Mouse (Mus musculus) forebrain, embryonic 15.5 days (tissue): ENCODE results near the gene Btbd9. TPM values are rescaled to one million over a fixed set of nuclear protein-coding genes. Genes with fewer than 3 reads are reported as not detected.
"Not testable (repeated sequence)": the region's sequence is repeated elsewhere in the genome, so short reads cannot be mapped to it uniquely, and the experiment has no call there.

Experiments
- ATAC-seq: fragments of 200-750 bp; cut with Nextera tagmentation; replicated peaks from 2 replicates; pipeline ENCODE4 v1.8.0; 2017; ENCODE audit warnings: mild to moderate bottlenecking, moderate TSS enrichment, moderate library complexity
- H3K27ac ChIP-seq: fragments of 300-500 bp; sonication (generic); replicated peaks from 2 replicates; pipeline ENCODE4 v1.5.1; 2015; ENCODE audit warnings: mild to moderate bottlenecking, inconsistent platforms
- H3K27me3 ChIP-seq: fragments of 300-500 bp; sonication (generic); 2 replicates; pipeline ENCODE4 v1.6.1; 2015; ENCODE audit warnings: inconsistent platforms
- H3K36me3 ChIP-seq: fragments of 300-500 bp; sonication (generic); 2 replicates; pipeline ENCODE4 v1.6.1; 2015; ENCODE audit warnings: mild to moderate bottlenecking, inconsistent platforms
- H3K4me1 ChIP-seq: fragments of 300-500 bp; sonication (generic); 2 replicates; pipeline ENCODE4 v1.6.1; 2015; ENCODE audit warnings: inconsistent platforms
- H3K4me2 ChIP-seq: fragments of 300-500 bp; sonication (generic); replicated peaks from 2 replicates; pipeline ENCODE4 v1.6.1; 2015; ENCODE audit warnings: mild to moderate bottlenecking, inconsistent platforms
- H3K4me3 ChIP-seq: fragments of 300-500 bp; sonication (generic); 2 replicates; pipeline ENCODE4 v1.5.1; 2015; ENCODE audit warnings: mild to moderate bottlenecking, inconsistent platforms
- H3K9ac ChIP-seq: fragments of 300-500 bp; sonication (generic); replicated peaks from 2 replicates; pipeline ENCODE4 v1.6.1; 2015; ENCODE audit warnings: mild to moderate bottlenecking, inconsistent platforms
- H3K9me3 ChIP-seq: fragments of 300-500 bp; sonication (generic); 2 replicates; pipeline ENCODE4 v1.6.1; 2016; ENCODE audit warnings: inconsistent platforms
- WGBS: fragments of 180-500 bp; shearing (Covaris S2); methylation state at CpG from one replicate; pipeline ENCODE4 v1.1.7; 2015; ENCODE audit warnings: mixed read lengths; 5-methylcytosine and 5-hydroxymethylcytosine counted together
- polyA plus RNA-seq: library from polyadenylated mRNA; unstranded; fragments of >200 nt; fragmentation: Nextera tagmentation; extraction: Ambion mirVana; gene quantifications from 2 replicates; pipeline ENCODE4 v1.2.1, GENCODE M21; 2015

The Btbd9 gene
- polyA plus RNA-seq, 1 experiment from 2014 or later: 146 TPM

- H3K9ac ChIP-seq: no peak overlapping the region
- H3K36me3 ChIP-seq: no peaks in the 10 kb centered on the region
- H3K27me3 ChIP-seq: no peaks in the 10 kb centered on the region
- H3K4me2 ChIP-seq: no peak overlapping the region
- no peak overlapping the region for H3K4me3 ChIP-seq
- H3K9me3 ChIP-seq: no peaks in the 10 kb centered on the region
- H3K4me1 ChIP-seq: 0 out of 2 replicates have a peak, but pooled peaks cover 2% of the 10 kb centered on the region
- no peak overlapping the region for H3K27ac ChIP-seq
- no peak for ATAC-seq
- WGBS: 51% methylated on average over 9 of the region's 9 CpGs
These were observed 26.2 kb downstream of the Btbd9 start for GRCm38 (mm10) chr17:30549899-30550773.

GRCm38 (mm10) chr17:30539098-30539497 lies 37.2 kb downstream of the Btbd9 start:
- no peaks in the 10 kb centered on the region for H3K9me3 ChIP-seq
- H3K9ac ChIP-seq: no peak overlapping the region
- no peak overlapping the region for H3K4me2 ChIP-seq
- H3K36me3 ChIP-seq: no peaks in the 10 kb centered on the region
- no peaks in the 10 kb centered on the region for H3K27me3 ChIP-seq
- peaks cover 11% of the 10 kb centered on the region for H3K4me1 ChIP-seq
- H3K4me3 ChIP-seq: no peak overlapping the region
- no peak for ATAC-seq
- whole genome bisulfite sequencing: 46% methylated on average over 8 of the region's 8 CpGs
- H3K27ac ChIP-seq: no peak overlapping the region

DNA sequence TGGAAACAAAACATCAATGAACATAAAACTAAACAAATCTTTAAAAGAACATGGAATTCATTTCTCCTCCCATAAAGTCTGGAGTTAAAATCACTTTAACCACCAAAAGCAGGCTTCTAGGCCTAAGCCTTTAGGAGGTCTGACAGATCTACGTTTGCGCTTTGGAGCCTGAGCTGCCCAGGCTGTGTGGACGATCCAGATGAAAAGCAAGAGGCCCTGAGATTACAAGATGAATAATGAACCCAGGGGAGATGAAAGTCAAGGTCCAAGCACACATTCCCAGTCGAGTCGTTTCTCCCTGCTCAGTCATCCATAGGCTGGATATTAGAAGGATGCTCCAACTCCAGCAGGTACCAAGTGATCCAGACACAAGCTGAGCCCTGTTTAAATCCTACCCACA lies 39.6 kb downstream of the Btbd9 start:
- peaks cover 11% of the 10 kb centered on the region for H3K4me1 ChIP-seq
- no peak for ATAC-seq
- no peaks in the 10 kb centered on the region for H3K9me3 ChIP-seq
- H3K36me3 ChIP-seq: no peaks in the 10 kb centered on the region
- no peak overlapping the region for H3K4me3 ChIP-seq
- no peak overlapping the region for H3K27ac ChIP-seq
- H3K4me2 ChIP-seq: no peak overlapping the region
- no peak overlapping the region for H3K9ac ChIP-seq
- WGBS: 68% methylated on average over 5 of the region's 5 CpGs
- H3K27me3 ChIP-seq: no peaks in the 10 kb centered on the region

DNA sequence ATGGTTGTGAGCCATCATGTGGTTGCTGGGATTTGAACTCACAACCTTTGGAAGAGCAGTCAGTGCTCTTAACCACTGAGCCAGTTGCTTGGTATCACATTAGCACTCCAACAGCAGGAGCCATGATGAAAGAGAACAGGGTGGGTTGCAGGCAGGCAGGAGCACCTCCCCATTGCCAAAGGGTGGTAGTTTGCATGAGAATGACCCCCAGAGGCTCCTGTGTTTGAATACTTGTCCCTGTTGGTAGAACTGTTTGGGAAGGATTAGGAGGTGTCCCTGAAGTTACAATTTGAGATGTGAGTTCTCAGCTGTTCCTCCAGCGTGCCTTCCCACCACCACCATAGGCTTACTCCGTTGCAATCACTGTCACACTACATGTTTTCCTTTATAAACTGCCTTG lies 43.2 kb downstream of the Btbd9 start:
- H3K27me3 ChIP-seq: no peaks in the 10 kb centered on the region
- H3K9me3 ChIP-seq: no peaks in the 10 kb centered on the region
- no peaks in the 10 kb centered on the region for H3K36me3 ChIP-seq
- H3K27ac ChIP-seq: no peak overlapping the region
- H3K9ac ChIP-seq: no peak overlapping the region
- no peak overlapping the region for H3K4me3 ChIP-seq
- peaks cover 9% of the 10 kb centered on the region for H3K4me1 ChIP-seq
- no peak overlapping the region for H3K4me2 ChIP-seq
- ATAC-seq: no peak
- 97% methylated on average over 2 of the region's 2 CpGs for WGBS

- ATAC-seq: no peak
- H3K4me2 ChIP-seq: no peak overlapping the region
- 31% methylated on average over 4 of the region's 4 CpGs for WGBS
- peaks cover 9% of the 10 kb centered on the region for H3K4me1 ChIP-seq
- H3K36me3 ChIP-seq: no peaks in the 10 kb centered on the region
- H3K27ac ChIP-seq: no peak overlapping the region
- H3K27me3 ChIP-seq: no peaks in the 10 kb centered on the region
- H3K9me3 ChIP-seq: no peaks in the 10 kb centered on the region
- no peak overlapping the region for H3K4me3 ChIP-seq
- H3K9ac ChIP-seq: no peak overlapping the region
These were observed 45.7 kb downstream of the Btbd9 start for GRCm38 (mm10) chr17:30530542-30530940.

DNA sequence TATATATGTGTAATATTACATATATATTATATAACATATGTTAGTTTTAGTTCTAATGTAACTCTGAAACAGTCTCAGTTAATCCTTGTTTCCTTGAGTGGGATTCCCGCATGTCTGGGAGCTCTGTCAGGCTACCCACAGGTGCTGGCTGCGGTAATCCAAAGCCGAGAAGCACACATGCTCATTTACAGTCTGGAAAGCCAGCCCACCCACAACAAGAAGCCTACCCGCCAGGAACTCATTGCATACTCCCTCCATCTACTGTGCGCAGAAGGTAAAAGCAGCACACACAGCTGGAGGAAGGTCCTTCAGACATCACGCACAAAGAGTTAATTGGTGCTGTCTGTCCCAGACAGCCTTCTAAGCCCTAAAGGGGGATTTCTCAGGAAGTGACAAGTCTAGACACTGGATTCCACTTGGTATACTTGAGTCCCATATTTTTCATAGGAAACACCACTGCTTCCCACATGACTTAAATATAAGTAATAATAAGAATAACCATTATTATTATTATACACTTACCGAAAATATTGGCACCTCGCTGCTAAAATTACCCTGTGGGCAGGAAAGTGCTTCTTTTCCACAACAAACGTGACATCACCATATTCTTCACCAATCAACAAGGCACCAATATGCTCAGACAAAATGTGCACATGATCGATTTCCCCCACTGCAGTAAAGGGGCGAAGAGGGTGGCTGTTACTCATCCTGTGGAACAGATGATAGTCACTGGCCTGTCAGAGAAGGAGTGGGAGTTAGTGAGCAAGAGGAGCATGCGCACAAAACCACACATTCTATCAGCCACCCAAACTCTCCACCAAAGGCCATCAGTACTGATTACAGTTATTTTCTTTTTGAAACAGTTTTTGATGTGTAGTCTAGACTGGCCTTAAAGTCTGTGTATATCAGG lies 46.4 kb downstream of the Btbd9 start:
- ATAC-seq: no peak
- H3K4me3 ChIP-seq: no peak overlapping the region

GRCm38 (mm10) chr17:30525405-30526295 lies 50.6 kb downstream of the Btbd9 start:
- H3K9ac ChIP-seq: no peak overlapping the region
- WGBS: 63% methylated on average over 6 of the region's 6 CpGs
- no peak overlapping the region for H3K27ac ChIP-seq
- H3K4me2 ChIP-seq: no peak overlapping the region
- H3K27me3 ChIP-seq: no peaks in the 10 kb centered on the region
- no peak for ATAC-seq
- H3K4me3 ChIP-seq: no peak overlapping the region
- H3K4me1 ChIP-seq: peaks cover 10% of the 10 kb centered on the region
- no peaks in the 10 kb centered on the region for H3K36me3 ChIP-seq
- no peaks in the 10 kb centered on the region for H3K9me3 ChIP-seq

More for the DNA sequence above, 46.4 kb downstream of the Btbd9 start:
- Histone ChIP-seq H3K36me3 (no peaks in the 10 kb centered on the region), H3K4me2 (no peak overlapping the region), H3K4me1 (peaks cover 9% of the 10 kb centered on the region), H3K27me3 (no peaks in the 10 kb centered on the region), H3K27ac (no peak overlapping the region), H3K9me3 (no peaks in the 10 kb centered on the region), H3K9ac (no peak overlapping the region)
- 64% methylated on average over 12 of the region's 12 CpGs for WGBS

DNA sequence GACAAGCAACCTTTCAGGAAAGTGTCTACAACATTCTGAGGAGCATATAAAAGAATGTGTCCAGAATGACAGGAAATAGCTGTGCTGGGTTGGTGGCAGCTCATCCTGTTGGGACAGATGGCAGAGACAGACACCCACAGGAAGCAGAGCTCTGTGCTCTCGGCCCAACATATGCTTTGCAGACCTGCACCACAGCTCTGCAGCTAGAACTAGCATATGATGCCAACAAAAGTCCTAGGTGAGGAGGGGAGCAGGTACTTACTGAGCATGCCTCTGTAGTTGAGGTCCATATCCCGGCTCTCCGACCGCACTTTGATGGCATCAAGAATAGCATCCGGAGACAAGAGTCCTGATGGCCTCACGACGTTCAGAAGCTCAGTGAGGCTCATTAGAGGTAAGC lies 51.8 kb downstream of the Btbd9 start:
- Histone ChIP-seq H3K27ac (no peak overlapping the region), H3K27me3 (no peaks in the 10 kb centered on the region), H3K9ac (no peak overlapping the region), H3K9me3 (no peaks in the 10 kb centered on the region), H3K4me3 (no peak overlapping the region), H3K36me3 (no peaks in the 10 kb centered on the region), H3K4me1 (peaks cover 4% of the 10 kb centered on the region; the same call in 1 of the 2 replicates), H3K4me2 (no peak overlapping the region)
- WGBS: 82% methylated on average over 7 of the region's 7 CpGs
- no peak for ATAC-seq

DNA sequence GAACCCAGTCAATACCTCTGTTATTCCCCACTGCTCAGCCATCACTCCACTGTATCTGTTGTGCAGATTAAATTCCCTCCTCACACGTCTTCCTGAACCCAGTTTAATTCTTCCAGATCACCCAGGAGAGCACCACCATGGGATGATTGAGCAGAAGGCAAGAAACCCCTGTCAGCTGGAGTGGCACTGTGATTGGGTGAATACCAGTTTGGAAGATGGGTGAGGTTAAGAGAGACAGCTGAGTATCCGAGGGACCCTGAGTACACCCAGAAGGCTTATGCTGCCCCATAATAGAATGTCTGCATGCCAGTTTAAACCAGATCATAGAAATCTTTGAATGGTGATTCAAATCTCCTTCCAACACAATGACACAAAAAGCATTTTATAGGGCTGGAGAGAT lies 52.5 kb downstream of the Btbd9 start:
- WGBS: 87% methylated on average over 2 of the region's 2 CpGs
- Histone ChIP-seq H3K9ac (no peak overlapping the region), H3K27ac (no peak overlapping the region), H3K4me1 (peaks cover 4% of the 10 kb centered on the region; the same call in 1 of the 2 replicates), H3K9me3 (no peaks in the 10 kb centered on the region), H3K4me3 (no peak overlapping the region), H3K4me2 (no peak overlapping the region), H3K27me3 (no peaks in the 10 kb centered on the region), H3K36me3 (no peaks in the 10 kb centered on the region)
- ATAC-seq: no peak

- ATAC-seq: no peak
- no peak overlapping the region for H3K9ac ChIP-seq
- H3K27ac ChIP-seq: no peak overlapping the region
- H3K9me3 ChIP-seq: no peaks in the 10 kb centered on the region
- peaks cover 4% of the 10 kb centered on the region; the same call in 1 of the 2 replicates for H3K4me1 ChIP-seq
- no peak overlapping the region for H3K4me3 ChIP-seq
- H3K4me2 ChIP-seq: no peak overlapping the region
- H3K27me3 ChIP-seq: no peaks in the 10 kb centered on the region
- H3K36me3 ChIP-seq: no peaks in the 10 kb centered on the region
- 94% methylated on average over 9 of the region's 9 CpGs for WGBS
These were observed 53.7 kb downstream of the Btbd9 start for GRCm38 (mm10) chr17:30522406-30523078.

DNA sequence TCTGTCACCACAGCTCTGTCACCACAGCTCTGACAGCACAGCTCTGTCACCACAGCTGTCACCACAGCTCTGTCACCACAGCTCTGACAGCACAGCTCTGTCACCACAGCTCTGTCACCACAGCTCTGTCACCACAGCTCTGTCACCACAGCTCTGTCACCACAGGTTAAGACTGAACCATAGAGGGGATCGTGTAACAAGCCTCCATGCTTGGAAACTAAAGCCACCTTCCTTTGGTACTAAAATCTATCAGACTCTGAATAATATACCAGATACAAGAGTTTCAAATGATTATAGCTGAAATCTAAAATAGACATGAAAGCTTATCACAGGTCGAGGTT lies 57.1 kb downstream of the Btbd9 start:
- not testable (repeated sequence) for ATAC-seq, H3K9ac ChIP-seq, H3K27me3 ChIP-seq, H3K27ac ChIP-seq, H3K4me1 ChIP-seq, H3K9me3 ChIP-seq, H3K4me3 ChIP-seq, H3K36me3 ChIP-seq, H3K4me2 ChIP-seq
- WGBS: 79% methylated on average over 2 of the region's 2 CpGs
